Mouse (Mus musculus) C2C12 (cell line): ENCODE data around the gene Tgfbr2.

ENCODE experiments used
- CEBPB ChIP-seq: IDR thresholded peaks from one replicate; pipeline ENCODE4 v1.6.1; 2011; ENCODE audit warnings: low read depth, mild to moderate bottlenecking, control low read depth, moderate library complexity
- CTCF ChIP-seq: IDR thresholded peaks from one replicate; pipeline ENCODE4 v1.5.1; 2011; ENCODE audit not compliant: control insufficient read depth, insufficient read depth, insufficient read length
- FOSL1 ChIP-seq: IDR thresholded peaks from one replicate; pipeline ENCODE4 v1.8.0; 2011; ENCODE audit warnings: mild to moderate bottlenecking, low read length; ENCODE audit not compliant: poor library complexity, insufficient read depth, severe bottlenecking
- MAX ChIP-seq: IDR thresholded peaks from one replicate; pipeline ENCODE4 v1.6.1; 2011; ENCODE audit warnings: mild to moderate bottlenecking, control low read depth
- MYOD1 ChIP-seq: IDR thresholded peaks from one replicate; pipeline ENCODE4 v1.6.1; 2011; ENCODE audit warnings: low read depth; ENCODE audit not compliant: control insufficient read depth, insufficient read length
- MYOG ChIP-seq: IDR thresholded peaks from one replicate; pipeline ENCODE4 v1.6.1; 2011; ENCODE audit not compliant: control insufficient read depth, insufficient read length; ENCODE audit errors: extremely low read depth
- USF1 ChIP-seq: IDR thresholded peaks from one replicate; pipeline ENCODE4 v1.6.1; 2011; ENCODE audit warnings: low read depth, mild to moderate bottlenecking, control low read depth, moderate library complexity

DNA sequence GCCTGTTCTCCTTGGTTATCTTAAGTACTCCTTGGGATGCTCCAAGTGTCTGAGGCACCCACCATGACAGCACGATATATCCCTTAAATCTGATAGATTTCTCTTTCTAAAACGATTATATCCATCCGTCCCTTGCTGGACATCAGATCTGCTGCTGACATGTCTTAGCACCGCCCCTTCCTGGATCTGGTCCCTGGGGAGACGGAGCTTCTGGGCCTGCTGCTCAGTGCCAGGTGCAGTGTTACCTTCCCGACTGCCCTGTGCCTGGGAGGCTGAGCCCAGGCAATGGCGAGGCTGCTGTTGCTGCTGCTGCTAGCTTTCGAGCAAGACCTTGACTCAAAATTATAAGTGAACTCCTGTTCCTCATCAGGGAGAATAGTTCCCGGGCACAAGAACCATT lies 75.1 kb downstream of the Tgfbr2 start:
- no peak for TF ChIP-seq CTCF
- TF ChIP-seq FOSL1: no peak
- TF ChIP-seq MAX: no peak
- no peak for TF ChIP-seq CEBPB
- TF ChIP-seq MYOG: no peak
- no peak for TF ChIP-seq USF1
- no peak for TF ChIP-seq MYOD1
